Comparison of ENCODE assay signal across 26 mouse cellular contexts in the genomic region with DNA sequence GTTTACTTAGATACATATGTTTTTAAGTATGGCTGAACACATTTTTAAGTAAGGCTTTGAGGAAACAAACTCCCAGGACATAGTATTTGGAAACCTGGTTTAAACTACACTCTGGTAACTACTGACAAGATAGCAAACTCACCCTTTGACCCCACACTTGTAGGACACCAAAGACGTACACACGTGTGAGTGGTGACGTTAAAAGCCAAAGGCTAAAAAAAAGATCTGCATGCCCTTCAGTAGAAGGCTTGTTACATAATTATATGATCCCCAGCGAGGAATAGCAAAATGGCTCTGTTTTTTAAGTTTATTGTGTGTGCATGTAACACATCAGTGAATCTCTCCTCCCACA. TPM values are rescaled to one million over a fixed set of nuclear protein-coding genes. Genes with fewer than 3 reads are reported as not detected.
A peak's percentile ranks its signal among the peaks of the same experiment; 100 is the strongest.
DNase-seq lines count a peak whose midpoint lies in the region; ATAC-seq and TF ChIP-seq lines count a peak whose summit lies in the region.
"Had no signal": no experiment of that assay in that cellular context is flagged by ENCODE, and none has a peak within 500 bp of the region (broad histone marks: within the 10 kb centered on the region; RNA-seq: fewer than 3 reads in every experiment).

No protein-coding gene starts in this region.

- H3K4me3 ChIP-seq in kidney, adult 2 months (ENCODE audit: insufficient read depth, low read depth, low read length) = no peak overlapping the region
- H3K4me3 ChIP-seq in kidney, embryonic 15.5 days (replicated peaks) = no peak overlapping the region
- no peak overlapping the region for H3K4me3 ChIP-seq in liver, postnatal 0 days (ENCODE audit: low read depth, low read length)
- no peak overlapping the region for H3K4me3 ChIP-seq in liver, embryonic 11.5 days (ENCODE audit: low read depth, low read length)
- H3K4me3 ChIP-seq in E14TG2a.4 (replicated peaks; ENCODE audit: low read length) = 0 out of 2 replicates have a peak overlapping the region, but pooled peaks have one; percentile 5
- H3K4me3 ChIP-seq: embryonic facial prominence, embryonic 10.5 days; embryonic facial prominence, embryonic 12.5 days; erythroblast, embryonic 14.5 days; forebrain, embryonic 10.5 days; forebrain, embryonic 12.5 days had no signal

- no peak for DNase-seq in kidney, adult 2 months
- no peak for DNase-seq in liver, postnatal 0 days
- DNase-seq in liver, embryonic 11.5 days (ENCODE audit: low spot score) = no peak
- DNase-seq in naive thymus-derived CD4-positive, alpha-beta T cell, adult 2 months (ENCODE audit: low read depth) = peak; percentile 16
- DNase-seq in lung, postnatal 36 days = no peak
- DNase-seq: adrenal gland, adult 8-10 months; adrenal gland, postnatal 14 days; adrenal gland, postnatal 36 days; B cell, adult 2 months; cerebellum, adult 11-12 months; cerebellum, adult 2 months; cerebellum, adult 9-10 months; cerebellum, postnatal 10 days; cerebellum, postnatal 25 days had no signal

- H3K4me1 ChIP-seq in kidney, adult 2 months (ENCODE audit: control insufficient read depth, insufficient read depth, low read length) = peaks cover 4% of the 10 kb centered on the region
- peaks cover 6% of the 10 kb centered on the region for H3K4me1 ChIP-seq in kidney, embryonic 15.5 days
- H3K4me1 ChIP-seq in liver, postnatal 0 days (ENCODE audit: insufficient read depth) = peaks cover 6% of the 10 kb centered on the region
- peaks cover 2% of the 10 kb centered on the region; the same call in 1 of the 2 replicates for H3K4me1 ChIP-seq in liver, embryonic 11.5 days (replicated peaks; ENCODE audit: control insufficient read depth, insufficient read depth, low read length)
- H3K4me1 ChIP-seq in E14TG2a.4 (replicated peaks; ENCODE audit: low read depth, low read length) = peaks cover 68% of the 10 kb centered on the region

- H3K9me3 ChIP-seq in kidney, embryonic 15.5 days (replicated peaks) = no peaks in the 10 kb centered on the region
- H3K9me3 ChIP-seq in liver, postnatal 0 days (ENCODE audit: low read length) = no peaks in the 10 kb centered on the region
- H3K9me3 ChIP-seq in liver, embryonic 11.5 days (ENCODE audit: control insufficient read depth, low read length) = no peaks in the 10 kb centered on the region
- no peaks in the 10 kb centered on the region for H3K9me3 ChIP-seq in E14TG2a.4 (ENCODE audit: low read length)
- H3K9me3 ChIP-seq: embryonic facial prominence, embryonic 10.5 days; embryonic facial prominence, embryonic 12.5 days; forebrain, embryonic 10.5 days; forebrain, embryonic 12.5 days; G1E had no signal

- peak; percentile 40; the same call in 1 of the 2 replicates for TF ChIP-seq EP300 in liver, postnatal 0 days (IDR thresholded peaks at IDR 0.05; ENCODE audit: low read depth)

- ATAC-seq in kidney, embryonic 15.5 days (replicated peaks; ENCODE audit: low FRiP score) = no peak
- ATAC-seq in liver, postnatal 0 days = peak; percentile 26; the same call in 1 of the 2 replicates
- no peak for ATAC-seq in liver, embryonic 11.5 days (replicated peaks; ENCODE audit: low FRiP score)
- no peak for ATAC-seq in CD4-positive, CD25-positive, alpha-beta regulatory T cell, adult 4 months
- ATAC-seq: forebrain, embryonic 14.5 days; forebrain, embryonic 16.5 days; Patski had no signal

- no peaks in the 10 kb centered on the region for H3K36me3 ChIP-seq in kidney, adult 2 months (ENCODE audit: control insufficient read depth, insufficient read depth, low read length)
- no peaks in the 10 kb centered on the region for H3K36me3 ChIP-seq in kidney, embryonic 15.5 days
- no peaks in the 10 kb centered on the region for H3K36me3 ChIP-seq in liver, postnatal 0 days (replicated peaks; ENCODE audit: insufficient read depth, low read length)
- no peaks in the 10 kb centered on the region for H3K36me3 ChIP-seq in liver, embryonic 11.5 days (ENCODE audit: control insufficient read depth, insufficient read depth, low read length)
- H3K36me3 ChIP-seq in E14TG2a.4 (ENCODE audit: insufficient read depth, low read length) = no peaks in the 10 kb centered on the region
- H3K36me3 ChIP-seq: embryonic facial prominence, embryonic 10.5 days; embryonic facial prominence, embryonic 12.5 days; forebrain, embryonic 10.5 days; forebrain, embryonic 12.5 days; G1E had no signal

- 55% methylated on average over 4 of the region's 4 CpGs for WGBS in kidney, adult 2 months
- WGBS in kidney, embryonic 15.5 days = 69% methylated on average over 4 of the region's 4 CpGs
- 56% methylated on average over 4 of the region's 4 CpGs for WGBS in liver, postnatal 0 days (ENCODE audit: insufficient replicate concordance)
- WGBS in liver, embryonic 11.5 days = 60% methylated on average over 4 of the region's 4 CpGs

- no peak overlapping the region for H3K4me2 ChIP-seq in kidney, embryonic 15.5 days
- H3K4me2 ChIP-seq in liver, postnatal 0 days (ENCODE audit: low read depth, low read length) = no peak overlapping the region
- H3K4me2 ChIP-seq in liver, embryonic 11.5 days = no peak overlapping the region
- H3K4me2 ChIP-seq: embryonic facial prominence, embryonic 12.5 days; forebrain, embryonic 12.5 days had no signal

- H3K9ac ChIP-seq in kidney, embryonic 15.5 days = no peak overlapping the region
- no peak overlapping the region for H3K9ac ChIP-seq in liver, postnatal 0 days (replicated peaks)
- no peak overlapping the region for H3K9ac ChIP-seq in liver, embryonic 11.5 days (ENCODE audit: low read depth, low read length)
- H3K9ac ChIP-seq: embryonic facial prominence, embryonic 12.5 days; forebrain, embryonic 12.5 days had no signal

- no peaks in the 10 kb centered on the region for H3K27me3 ChIP-seq in kidney, adult 2 months (replicated peaks; ENCODE audit: control insufficient read depth, insufficient read depth, low read length)
- no peaks in the 10 kb centered on the region for H3K27me3 ChIP-seq in kidney, embryonic 15.5 days
- no peaks in the 10 kb centered on the region for H3K27me3 ChIP-seq in liver, postnatal 0 days (ENCODE audit: insufficient read depth, low read length)
- H3K27me3 ChIP-seq in liver, embryonic 11.5 days (replicated peaks; ENCODE audit: control insufficient read depth, insufficient read depth, low read length) = no peaks in the 10 kb centered on the region
- no peaks in the 10 kb centered on the region for H3K27me3 ChIP-seq in E14TG2a.4 (ENCODE audit: insufficient read depth, low read length)
- H3K27me3 ChIP-seq: forebrain, embryonic 12.5 days; Patski had no signal

- TF ChIP-seq POLR2A in kidney, adult 2 months (IDR thresholded peaks at IDR 0.05; ENCODE audit: low read depth, low read length) = no peak

- H3K27ac ChIP-seq in kidney, adult 2 months (ENCODE audit: insufficient read depth, low read depth, low read length) = 0 out of 2 replicates have a peak overlapping the region, but pooled peaks have one; percentile 33
- no peak overlapping the region for H3K27ac ChIP-seq in kidney, embryonic 15.5 days
- H3K27ac ChIP-seq in liver, postnatal 0 days (ENCODE audit: low read depth) = peak overlapping the region; percentile 41; the same call in 1 of the 2 replicates
- no peak overlapping the region for H3K27ac ChIP-seq in liver, embryonic 11.5 days (ENCODE audit: low read depth, low read length)
- H3K27ac ChIP-seq: embryonic facial prominence, embryonic 10.5 days; embryonic facial prominence, embryonic 12.5 days; forebrain, embryonic 10.5 days; forebrain, embryonic 12.5 days had no signal

- TF ChIP-seq CTCF in kidney, adult 2 months (conservative IDR thresholded peaks at IDR 0.05; ENCODE audit: insufficient read depth, insufficient read length, low read depth, low read length) = no peak
- TF ChIP-seq CTCF in liver, postnatal 0 days (IDR thresholded peaks at IDR 0.05; ENCODE audit: low read depth) = no peak
- no peak for TF ChIP-seq CTCF in E14TG2a.4 (conservative IDR thresholded peaks at IDR 0.05; ENCODE audit: low read length)

RNA-seq across cellular contexts. Expression of gene Ahcy, which starts 5.9 kb away (rescaled TPM):
- 250 and 263 TPM in 2 replicates for polyA plus RNA-seq in kidney, adult 2 months (2012; rRNA removed)
- polyA plus RNA-seq in kidney, embryonic 15.5 days (2015; fragmentation: Nextera tagmentation; extraction: Ambion mirVana) = 75.5 and 80.4 TPM in 2 replicates
- polyA plus RNA-seq in liver, postnatal 0 days (2015; fragmentation: Nextera tagmentation; extraction: Ambion mirVana) = 224 and 247 TPM in 2 replicates
- polyA plus RNA-seq in liver, embryonic 11.5 days (2014; fragmentation: Nextera tagmentation; extraction: Ambion mirVana) = 107 and 114 TPM in 2 replicates
- 10 to 100 TPM; 23.7 to 49.5 TPM for polyA plus RNA-seq in CD4-positive, CD25-positive, alpha-beta regulatory T cell, adult 4 months (2017; shearing (Covaris generic))

RNA-seq across cellular contexts. Expression of gene Itch, which starts 53.2 kb away (rescaled TPM):
- 15.0 and 17.6 TPM in 2 replicates for polyA plus RNA-seq in kidney, adult 2 months (2012; rRNA removed)
- 60.9 and 63.1 TPM in 2 replicates for polyA plus RNA-seq in kidney, embryonic 15.5 days (2015; fragmentation: Nextera tagmentation; extraction: Ambion mirVana)
- 10.6 and 12.7 TPM in 2 replicates for polyA plus RNA-seq in liver, postnatal 0 days (2015; fragmentation: Nextera tagmentation; extraction: Ambion mirVana)
- 38.7 and 39.7 TPM in 2 replicates for polyA plus RNA-seq in liver, embryonic 11.5 days (2014; fragmentation: Nextera tagmentation; extraction: Ambion mirVana)
- 10 to 100 TPM; 59.5 to 81.1 TPM for polyA plus RNA-seq in CD4-positive, CD25-positive, alpha-beta regulatory T cell, adult 4 months (2017; shearing (Covaris generic))

Comparison
In these comparisons a context has a peak if more than half of its experiments do, and no peak if none do; other contexts are left out.
1. H3K27ac ChIP-seq: peak in kidney, adult 2 months (single experiment) and liver, postnatal 0 days (single experiment); none in kidney, embryonic 15.5 days (single experiment) and liver, embryonic 11.5 days (single experiment).